Mouse (Mus musculus) right cerebral cortex, postnatal 36 days (tissue): Measurements from ENCODE around the gene Tedc2.

ENCODE experiments used
- DNase-seq, 2 experiments: peaks; one replicate each; pipeline ENCODE4 v3.0.0; 2022; ENCODE audit warnings: low spot score in 2 of 2, mixed read lengths in 1 of 2

Gene Tedc2

GRCm38 (mm10) chr17:24193769-24194168 is 26.9 kb downstream of the Tedc2 start:
- DNase-seq, result no peak

GRCm38 (mm10) chr17:24193268-24193667 is 27.4 kb downstream of the Tedc2 start:
- DNase-seq, result no peak

- no peak for DNase-seq
These were observed 27.8 kb downstream of the Tedc2 start for GRCm38 (mm10) chr17:24192848-24193247.

- DNase-seq, result no peak
These were observed 29.2 kb downstream of the Tedc2 start for GRCm38 (mm10) chr17:24191481-24191880.

- DNase-seq, result no peak
These were observed 29.7 kb downstream of the Tedc2 start for GRCm38 (mm10) chr17:24190934-24191333.

- DNase-seq, result no peak
These were observed 46.4 kb downstream of the Tedc2 start for GRCm38 (mm10) chr17:24174259-24174658.

- DNase-seq, result peak; percentile 49
These were observed 47.2 kb downstream of the Tedc2 start for GRCm38 (mm10) chr17:24173423-24173822.

GRCm38 (mm10) chr17:24171738-24172137 is 48.9 kb downstream of the Tedc2 start:
- no peak for DNase-seq

GRCm38 (mm10) chr17:24170729-24171128 is 49.9 kb downstream of the Tedc2 start:
- DNase-seq, result no peak

- DNase-seq, result no peak
These were observed 50.5 kb downstream of the Tedc2 start for GRCm38 (mm10) chr17:24170125-24170524.

- peak; percentile 94 to 95 for DNase-seq
These were observed 51.2 kb downstream of the Tedc2 start, which contains the start of gene Atp6v0c for GRCm38 (mm10) chr17:24169317-24170065. Gene Atp6v0c (minus strand): TSS chr17:24169702.

- peak; percentile 61 to 69 for DNase-seq
These were observed 51.9 kb downstream of the Tedc2 start for GRCm38 (mm10) chr17:24168590-24169277.

- no peak for DNase-seq
These were observed 52.7 kb downstream of the Tedc2 start for GRCm38 (mm10) chr17:24167891-24168505.

- no peak for DNase-seq
These were observed 53.5 kb downstream of the Tedc2 start for GRCm38 (mm10) chr17:24167120-24167519.
